Mouse (Mus musculus) liver, embryonic 14.5 days (tissue): ENCODE results near the gene Acads.

Experiments used
- CTCF ChIP-seq: IDR thresholded peaks from 2 replicates; pipeline ENCODE4 v1.5.1; 2016; ENCODE audit warnings: antibody characterized with exemption, low read depth, control low read depth
- EP300 ChIP-seq: IDR thresholded peaks from 2 replicates; pipeline ENCODE4 v1.6.1; 2016; ENCODE audit warnings: antibody characterized with exemption, low read depth

DNA sequence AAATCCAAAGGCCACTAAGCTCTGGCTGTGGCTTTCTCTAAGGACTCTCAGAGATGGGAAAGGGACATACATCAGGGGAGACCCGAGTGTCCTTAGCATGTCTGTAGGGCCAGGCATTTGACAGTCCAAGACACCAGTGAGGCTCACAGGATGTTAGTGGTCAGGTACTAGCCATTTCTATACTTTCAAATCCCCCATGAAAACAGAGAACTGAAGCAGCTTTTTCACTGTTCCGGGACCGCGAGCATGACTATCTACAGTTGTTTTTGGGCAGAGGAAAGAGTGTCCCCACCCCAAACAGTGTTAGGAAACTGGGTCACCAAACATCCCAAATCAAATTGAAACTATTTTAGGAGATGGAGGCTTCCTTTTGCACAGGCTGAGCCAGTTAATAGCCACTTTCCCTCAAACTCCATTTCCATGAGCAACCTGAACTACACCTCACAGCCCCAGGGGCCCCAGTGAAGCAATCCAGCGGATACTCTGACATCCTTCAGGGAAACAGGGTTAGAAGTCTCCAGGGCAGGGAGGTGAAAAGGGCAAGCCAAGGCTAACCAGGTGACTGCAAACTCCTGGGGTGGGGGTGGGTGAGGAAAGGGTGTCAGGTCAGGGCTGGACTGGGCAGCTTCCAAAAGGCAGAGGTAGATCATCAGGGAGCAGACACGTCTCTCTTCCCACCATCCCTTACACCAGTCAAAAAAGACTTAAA, 14.4 kb upstream of the Acads start:
- TF ChIP-seq CTCF (no peak), EP300 (no peak)
